Mouse (Mus musculus) bone marrow macrophage, adult 2 months (primary cell): Measurements from ENCODE around the gene Tmco3. TPM values are rescaled to one million over a fixed set of nuclear protein-coding genes. Genes with fewer than 3 reads are reported as not detected.
A peak's percentile ranks its signal among the peaks of the same experiment; 100 is the strongest.

Experiments used
- H3K27ac ChIP-seq: 2 replicates; pipeline ENCODE4 v1.5.1; 2012; ENCODE audit warnings: low read depth, low read length; ENCODE audit not compliant: insufficient read depth
- H3K4me1 ChIP-seq: 2 replicates; pipeline ENCODE4 v1.6.1; 2012; ENCODE audit warnings: low read length; ENCODE audit not compliant: control insufficient read depth, insufficient read depth
- H3K4me3 ChIP-seq: 2 replicates; pipeline ENCODE4 v1.5.1; 2012; ENCODE audit warnings: mild to moderate bottlenecking, low read length, moderate library complexity; ENCODE audit not compliant: insufficient read depth
- CTCF ChIP-seq: IDR thresholded peaks from 2 replicates; pipeline ENCODE4 v1.5.1; 2012; ENCODE audit warnings: low read depth, mild to moderate bottlenecking, low read length, moderate library complexity
- POLR2A ChIP-seq: IDR thresholded peaks from 2 replicates; pipeline ENCODE4 v1.6.1; 2012; ENCODE audit warnings: mild to moderate bottlenecking, low read depth, low read length, borderline replicate concordance
- polyA plus RNA-seq: library from polyadenylated mRNA; stranded (reverse); fragments of >200 nt; gene quantifications from 2 replicates; pipeline ENCODE4 v1.2.4, GENCODE M21; 2012; ENCODE audit not compliant: missing spikeins, insufficient read depth, insufficient read length

The Tmco3 gene
- polyA plus RNA-seq, 1 experiment, result 36.8 TPM

GRCm38 (mm10) chr8:13339646-13339990 lies 51.6 kb downstream of the Tmco3 start:
- no peak overlapping the region for H3K27ac ChIP-seq
- H3K4me3 ChIP-seq, result peak overlapping the region; percentile 83
- no peak for TF ChIP-seq CTCF
- TF ChIP-seq POLR2A, result no peak
- H3K4me1 ChIP-seq, result peaks cover 21% of the 10 kb centered on the region

- no peak overlapping the region for H3K27ac ChIP-seq
- peaks cover 21% of the 10 kb centered on the region for H3K4me1 ChIP-seq
- H3K4me3 ChIP-seq, result no peak overlapping the region
- TF ChIP-seq CTCF (no peak), POLR2A (no peak)
Observed at GRCm38 (mm10) chr8:13340650-13341049, 52.7 kb downstream of the Tmco3 start.

DNA sequence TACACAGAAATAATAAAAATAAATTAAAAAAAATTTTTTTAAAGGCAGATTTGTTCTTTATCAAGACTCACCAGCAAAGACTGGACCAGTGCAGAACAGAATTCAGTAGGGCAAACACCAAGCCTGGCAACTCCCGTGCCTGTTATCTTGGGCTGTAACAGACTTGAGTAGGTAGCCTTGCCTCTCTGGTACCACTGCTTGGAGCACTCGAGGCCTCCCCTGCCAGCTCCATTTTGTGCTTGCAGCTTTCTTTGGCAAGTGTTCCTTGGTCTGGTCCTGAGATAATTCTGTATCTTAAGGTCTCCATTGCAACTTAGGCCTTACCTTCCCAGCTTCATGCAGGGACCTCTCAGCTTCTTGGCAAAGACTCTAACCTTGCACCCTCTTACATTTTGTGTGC lies 54.4 kb downstream of the Tmco3 start:
- Histone ChIP-seq H3K27ac (no peak overlapping the region), H3K4me1 (peaks cover 19% of the 10 kb centered on the region), H3K4me3 (no peak overlapping the region)
- TF ChIP-seq POLR2A (no peak), CTCF (no peak)

DNA sequence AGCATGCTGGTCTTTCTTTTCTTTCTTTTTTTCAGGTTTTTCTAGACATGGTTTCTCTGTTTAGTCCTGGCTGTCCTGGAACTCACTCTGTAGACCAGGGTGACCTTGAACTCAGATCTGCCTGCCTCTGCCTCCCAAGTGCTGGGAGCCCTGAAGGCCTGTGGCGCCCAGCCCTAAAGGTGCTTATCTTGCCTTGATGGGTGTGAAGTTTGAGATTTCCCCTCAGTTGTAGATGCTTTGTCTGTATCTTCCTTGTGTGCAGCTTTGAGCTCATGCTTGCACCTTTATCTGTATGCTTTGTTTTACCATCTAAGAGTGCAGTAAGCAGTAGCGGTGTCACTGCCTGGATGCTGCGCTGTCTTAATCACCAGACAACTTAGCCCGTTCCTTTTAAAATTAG lies 55.1 kb downstream of the Tmco3 start:
- no peak overlapping the region for H3K4me3 ChIP-seq
- H3K4me1 ChIP-seq, result peaks cover 11% of the 10 kb centered on the region
- TF ChIP-seq CTCF (no peak), POLR2A (no peak)
- no peak overlapping the region for H3K27ac ChIP-seq

- H3K4me3 ChIP-seq, result no peak overlapping the region
- TF ChIP-seq POLR2A, result no peak
- no peak for TF ChIP-seq CTCF
- no peak overlapping the region for H3K27ac ChIP-seq
- H3K4me1 ChIP-seq, result peaks cover 3% of the 10 kb centered on the region; the same call in 1 of the 2 replicates
Observed at GRCm38 (mm10) chr8:13350052-13350451, 62.1 kb downstream of the Tmco3 start.

GRCm38 (mm10) chr8:13351593-13351992 lies 63.6 kb downstream of the Tmco3 start:
- H3K4me1 ChIP-seq, result peaks cover 3% of the 10 kb centered on the region; the same call in 1 of the 2 replicates
- no peak overlapping the region for H3K4me3 ChIP-seq
- H3K27ac ChIP-seq, result no peak overlapping the region
- no peak for TF ChIP-seq POLR2A
- TF ChIP-seq CTCF, result no peak

DNA sequence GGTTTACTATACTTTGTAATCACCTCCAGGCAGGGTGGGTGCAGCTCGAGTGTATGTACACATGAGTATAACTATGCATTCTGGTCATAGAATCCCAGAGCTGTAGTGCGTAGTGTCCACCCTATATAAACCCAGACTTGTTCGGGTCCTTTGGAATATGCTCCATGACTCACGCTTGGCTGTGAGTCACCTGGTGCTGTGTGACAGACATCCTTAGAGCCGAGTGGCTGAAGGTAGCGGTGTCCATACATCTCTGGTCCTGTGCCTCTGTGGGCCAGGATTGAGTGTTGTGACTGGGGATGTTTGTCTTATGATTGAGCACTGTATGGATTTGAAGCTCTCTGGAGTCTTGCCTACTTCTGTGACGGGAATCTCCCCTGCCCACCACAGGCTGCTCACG lies 64.6 kb downstream of the Tmco3 start:
- no peak overlapping the region for H3K4me3 ChIP-seq
- TF ChIP-seq CTCF (no peak), POLR2A (no peak)
- H3K4me1 ChIP-seq, result peaks cover 3% of the 10 kb centered on the region; the same call in 1 of the 2 replicates
- no peak overlapping the region for H3K27ac ChIP-seq

DNA sequence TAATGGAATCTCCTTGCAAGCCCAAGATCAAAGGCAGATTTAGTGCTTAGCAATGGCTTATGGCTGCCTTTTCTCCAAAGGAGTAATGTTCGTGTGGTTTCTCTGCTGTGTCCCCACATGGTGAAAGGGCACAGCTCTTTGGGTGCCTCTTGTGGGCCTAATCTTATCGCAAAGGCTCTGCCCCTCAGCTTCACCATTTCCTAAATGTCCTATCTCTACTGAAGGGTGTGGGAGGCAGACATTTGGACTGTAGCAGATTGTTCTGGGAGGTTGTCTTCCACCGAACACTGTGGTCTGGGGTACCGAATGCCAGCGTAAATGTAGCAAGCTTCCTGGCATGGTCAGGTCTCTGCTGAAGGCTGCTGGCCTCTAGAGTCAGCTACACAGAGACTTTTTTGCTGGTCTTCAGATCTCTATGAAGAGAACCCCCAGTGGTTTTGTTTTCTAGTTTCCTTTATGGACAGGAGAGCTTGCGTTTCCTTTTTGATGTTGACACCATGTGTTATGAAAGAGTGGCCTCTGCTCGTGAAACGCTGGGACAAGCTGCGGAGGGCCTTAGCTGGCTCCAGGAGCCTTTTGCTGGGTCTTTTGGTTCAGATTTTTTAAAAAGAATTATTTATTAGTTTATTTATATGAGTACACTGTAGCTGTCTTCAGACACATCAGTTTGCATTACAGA lies 65.3 kb downstream of the Tmco3 start:
- Histone ChIP-seq H3K4me1 (peaks cover 3% of the 10 kb centered on the region; the same call in 1 of the 2 replicates), H3K27ac (no peak overlapping the region), H3K4me3 (no peak overlapping the region)
- no peak for TF ChIP-seq CTCF
- no peak for TF ChIP-seq POLR2A

DNA sequence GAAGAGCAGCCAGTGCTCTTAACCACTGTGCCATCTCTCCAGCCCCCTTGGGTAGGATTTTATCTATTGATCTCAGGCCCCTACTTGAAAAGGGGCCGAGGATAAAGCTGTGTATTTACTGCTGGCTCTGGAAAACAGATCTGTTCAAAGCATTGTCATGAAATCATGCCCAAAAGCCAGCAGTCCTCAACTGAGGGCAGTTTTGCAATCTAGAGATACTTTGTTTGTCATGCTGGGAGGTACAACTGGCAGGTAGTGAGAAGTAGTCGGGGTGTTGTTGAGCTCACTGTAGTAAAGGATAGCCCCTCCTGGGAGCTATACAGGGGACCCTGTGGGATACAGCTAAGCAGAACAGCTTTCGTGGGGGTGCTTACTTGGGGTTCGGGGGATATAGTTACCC lies 65.9 kb downstream of the Tmco3 start:
- Histone ChIP-seq H3K27ac (no peak overlapping the region), H3K4me1 (peaks cover 3% of the 10 kb centered on the region; the same call in 1 of the 2 replicates), H3K4me3 (no peak overlapping the region)
- TF ChIP-seq CTCF (no peak), POLR2A (no peak)

GRCm38 (mm10) chr8:13356221-13356620 lies 68.2 kb downstream of the Tmco3 start:
- no peak overlapping the region for H3K4me3 ChIP-seq
- peaks cover 12% of the 10 kb centered on the region for H3K4me1 ChIP-seq
- H3K27ac ChIP-seq, result no peak overlapping the region
- TF ChIP-seq POLR2A, result no peak
